Mouse (Mus musculus): ENCODE data around the gene Myl3. TPM values are rescaled to one million over a fixed set of nuclear protein-coding genes. Genes with fewer than 3 reads are reported as not detected.

Myl3 gene
- polyA plus RNA-seq, 1 experiment from 2014 or later: 3,771 TPM

DNA sequence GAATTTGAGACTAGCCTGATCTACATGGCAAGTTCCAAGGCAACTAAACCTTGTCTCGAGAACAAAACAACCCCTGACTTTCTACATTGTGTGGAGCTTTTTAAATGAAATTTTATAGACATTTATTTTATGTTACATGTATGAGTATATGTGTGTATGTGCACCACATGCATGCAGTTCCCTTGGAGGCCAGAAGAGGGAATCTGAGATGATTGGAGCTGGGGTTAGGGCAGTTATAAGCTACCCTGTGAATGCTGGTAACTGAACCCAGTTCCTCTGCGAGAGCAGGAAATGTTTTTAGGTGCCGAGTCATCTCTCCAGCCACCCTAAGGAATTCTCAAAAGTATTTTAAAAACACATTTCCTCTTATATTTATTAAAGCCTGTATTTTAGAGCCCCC, 46.5 kb downstream of the Myl3 start:
- WGBS: 74% methylated on average over 3 of the region's 3 CpGs
- H3K36me3 ChIP-seq: no peaks in the 10 kb centered on the region
- no peak overlapping the region for H3K4me3 ChIP-seq
- ATAC-seq (ENCODE audit: extremely low read depth, insufficient number of reproducible peaks, low FRiP score, low TSS enrichment): no peak
- H3K4me2 ChIP-seq: no peak overlapping the region
- no peak overlapping the region for H3K27ac ChIP-seq (replicated peaks)
- no peak overlapping the region for H3K9ac ChIP-seq
- H3K9me3 ChIP-seq: no peaks in the 10 kb centered on the region
- peaks cover 6% of the 10 kb centered on the region for H3K4me1 ChIP-seq
- no peaks in the 10 kb centered on the region for H3K27me3 ChIP-seq (replicated peaks)

DNA sequence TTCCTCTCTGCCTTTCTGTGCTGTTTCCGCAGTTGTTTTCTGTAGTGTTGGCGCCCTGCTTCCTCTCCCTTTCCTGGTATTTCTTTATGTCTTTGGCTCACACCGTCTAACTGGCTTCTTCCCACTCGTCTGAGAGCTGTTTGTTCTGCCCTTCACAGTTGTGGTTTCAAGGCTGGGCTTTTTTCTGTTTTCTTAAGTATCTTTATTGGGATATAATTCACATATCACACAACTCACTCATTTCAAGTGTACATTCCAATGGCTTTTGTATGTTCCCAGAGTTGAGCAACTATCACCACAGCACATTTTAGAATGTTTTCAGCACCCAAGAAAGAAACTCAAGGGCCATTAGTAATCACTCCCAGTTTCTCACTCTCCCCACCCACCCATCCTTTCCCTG, 48.8 kb downstream of the Myl3 start:
- Histone ChIP-seq H3K27ac (replicated peaks) (no peak overlapping the region), H3K9me3 (no peaks in the 10 kb centered on the region), H3K9ac (no peak overlapping the region), H3K4me2 (no peak overlapping the region), H3K4me1 (0 out of 2 replicates have a peak, but pooled peaks cover 3% of the 10 kb centered on the region), H3K27me3 (replicated peaks) (no peaks in the 10 kb centered on the region), H3K36me3 (no peaks in the 10 kb centered on the region), H3K4me3 (no peak overlapping the region)
- ATAC-seq (ENCODE audit: extremely low read depth, insufficient number of reproducible peaks, low FRiP score, low TSS enrichment): no peak
- 61% methylated on average over 4 of the region's 4 CpGs for WGBS

DNA sequence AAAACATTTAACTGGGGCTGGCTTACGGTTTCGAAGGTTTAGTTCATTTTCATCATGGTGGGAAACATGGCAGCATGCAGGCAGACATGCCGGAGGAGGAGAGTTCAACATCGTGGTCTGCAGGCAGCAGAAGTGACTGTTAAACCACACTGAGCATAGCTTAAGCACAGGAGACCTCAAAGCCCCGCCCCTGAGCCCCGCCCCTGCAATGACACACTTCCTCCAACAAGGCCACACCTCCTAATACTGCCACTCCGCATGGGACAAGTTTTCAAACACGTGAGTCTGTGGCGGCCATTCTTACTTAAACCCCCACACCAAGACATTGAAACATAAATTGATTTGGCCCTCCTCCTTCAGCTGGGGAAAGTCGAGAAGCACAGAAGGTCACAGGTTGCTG, 55.4 kb downstream of the Myl3 start:
- Histone ChIP-seq H3K36me3 (no peaks in the 10 kb centered on the region), H3K4me2 (no peak overlapping the region), H3K27me3 (replicated peaks) (no peaks in the 10 kb centered on the region), H3K4me1 (0 out of 2 replicates have a peak, but pooled peaks cover 4% of the 10 kb centered on the region), H3K4me3 (no peak overlapping the region), H3K9me3 (no peaks in the 10 kb centered on the region), H3K27ac (replicated peaks) (no peak overlapping the region), H3K9ac (no peak overlapping the region)
- 82% methylated on average over 10 of the region's 10 CpGs for WGBS
- ATAC-seq (ENCODE audit: extremely low read depth, insufficient number of reproducible peaks, low FRiP score, low TSS enrichment): no peak

DNA sequence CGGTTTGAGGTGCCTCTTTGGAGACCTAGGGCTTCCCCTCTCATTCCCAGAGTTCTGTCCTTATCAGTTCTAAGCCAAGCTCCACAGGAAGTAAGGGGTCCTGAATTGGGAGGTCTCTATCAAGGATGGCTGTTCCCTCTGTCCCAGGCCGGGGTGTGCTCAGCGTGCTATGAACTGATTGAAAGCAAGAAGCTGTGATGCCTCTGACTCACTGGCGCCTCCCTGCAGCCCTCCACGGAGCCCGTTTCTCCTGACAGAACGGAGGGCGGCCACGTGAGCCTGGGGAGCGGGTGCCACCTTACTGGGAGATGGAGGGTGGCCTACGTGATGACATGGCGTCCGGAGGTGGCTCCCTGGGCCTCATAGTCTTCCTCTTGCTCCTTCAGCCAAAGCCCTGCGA, 56.2 kb downstream of the Myl3 start, which contains the start of gene Prss42:
Gene Prss42, plus strand, starts transcription at position 301 of the 400 bp plus-strand sequence.
- Histone ChIP-seq H3K27me3 (replicated peaks) (no peaks in the 10 kb centered on the region), H3K9ac (no peak within 1 kb of the TSS), H3K36me3 (no peaks in the 10 kb centered on the region), H3K4me2 (no peak within 1 kb of the TSS), H3K27ac (replicated peaks) (no peak within 1 kb of the TSS), H3K4me3 (no peak within 1 kb of the TSS), H3K9me3 (no peaks in the 10 kb centered on the region), H3K4me1 (0 out of 2 replicates have a peak, but pooled peaks cover 4% of the 10 kb centered on the region)
- no peak for ATAC-seq (ENCODE audit: extremely low read depth, insufficient number of reproducible peaks, low FRiP score, low TSS enrichment)
- WGBS: 87% methylated on average over 14 of the region's 14 CpGs

DNA sequence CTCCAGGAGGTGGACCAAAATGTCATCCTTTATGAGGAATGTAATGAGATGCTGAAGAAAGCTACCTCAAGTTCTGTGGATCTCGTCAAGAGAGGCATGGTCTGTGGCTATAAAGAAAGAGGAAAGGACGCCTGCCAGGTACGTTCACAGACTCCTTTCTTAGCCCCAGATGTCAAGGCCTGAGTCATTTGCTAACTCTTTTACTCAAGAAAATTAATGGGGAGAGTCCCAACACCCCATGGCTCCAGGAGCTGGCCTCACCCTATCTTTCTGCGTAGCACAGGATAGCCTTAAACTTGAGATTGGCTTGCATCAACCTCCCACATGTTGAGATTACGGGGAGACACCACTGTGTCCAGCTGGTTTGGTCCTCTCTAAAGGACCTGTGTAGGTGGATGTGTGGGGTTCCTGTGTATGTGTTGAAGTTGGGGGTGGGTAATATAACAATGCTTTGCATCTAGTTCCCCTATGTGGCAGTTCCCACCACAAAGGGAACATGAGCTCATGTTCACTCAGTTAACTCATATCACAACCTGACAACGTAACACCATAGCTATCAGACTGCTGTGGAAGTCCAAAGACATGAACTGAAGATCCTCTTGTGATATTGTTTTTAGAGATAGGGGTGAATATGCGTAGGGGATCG, 59.3 kb downstream of the Myl3 start:
- Histone ChIP-seq H3K4me1 (0 out of 2 replicates have a peak, but pooled peaks cover under 1% of the 10 kb centered on the region), H3K36me3 (no peaks in the 10 kb centered on the region), H3K9ac (no peak overlapping the region), H3K27me3 (replicated peaks) (no peaks in the 10 kb centered on the region), H3K4me3 (no peak overlapping the region), H3K27ac (replicated peaks) (no peak overlapping the region), H3K9me3 (peaks cover 3% of the 10 kb centered on the region; the same call in 1 of the 2 replicates), H3K4me2 (no peak overlapping the region)
- no peak for ATAC-seq (ENCODE audit: extremely low read depth, insufficient number of reproducible peaks, low FRiP score, low TSS enrichment)
- 78% methylated on average over 8 of the region's 8 CpGs for WGBS

DNA sequence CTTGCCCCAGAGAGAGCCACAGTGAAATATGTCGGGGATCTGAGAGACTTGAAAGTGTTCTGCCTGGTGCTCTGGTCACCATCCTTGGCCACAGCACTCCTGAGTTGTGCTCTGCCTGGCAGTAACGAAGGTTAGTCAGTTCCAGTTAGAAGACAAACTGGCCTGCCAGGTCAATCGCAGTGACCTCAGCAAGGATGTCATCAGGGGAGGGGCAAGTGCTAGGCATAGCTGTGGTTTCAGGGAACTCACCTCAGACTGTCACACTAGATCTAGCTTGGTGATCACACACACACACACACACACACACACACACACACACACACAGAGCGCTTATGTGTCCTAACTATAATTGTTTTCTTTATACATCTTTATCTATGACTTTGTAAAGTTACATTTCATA, 61.6 kb downstream of the Myl3 start:
- no peak overlapping the region for H3K27ac ChIP-seq (replicated peaks)
- H3K27me3 ChIP-seq (replicated peaks): no peaks in the 10 kb centered on the region
- ATAC-seq (ENCODE audit: extremely low read depth, insufficient number of reproducible peaks, low FRiP score, low TSS enrichment): no peak
- no peaks in the 10 kb centered on the region for H3K36me3 ChIP-seq
- H3K9me3 ChIP-seq: peaks cover 3% of the 10 kb centered on the region; the same call in 1 of the 2 replicates
- 65% methylated on average over 4 of the region's 4 CpGs for WGBS
- no peaks in the 10 kb centered on the region for H3K4me1 ChIP-seq
- H3K4me3 ChIP-seq: no peak overlapping the region
- no peak overlapping the region for H3K9ac ChIP-seq
- no peak overlapping the region for H3K4me2 ChIP-seq

DNA sequence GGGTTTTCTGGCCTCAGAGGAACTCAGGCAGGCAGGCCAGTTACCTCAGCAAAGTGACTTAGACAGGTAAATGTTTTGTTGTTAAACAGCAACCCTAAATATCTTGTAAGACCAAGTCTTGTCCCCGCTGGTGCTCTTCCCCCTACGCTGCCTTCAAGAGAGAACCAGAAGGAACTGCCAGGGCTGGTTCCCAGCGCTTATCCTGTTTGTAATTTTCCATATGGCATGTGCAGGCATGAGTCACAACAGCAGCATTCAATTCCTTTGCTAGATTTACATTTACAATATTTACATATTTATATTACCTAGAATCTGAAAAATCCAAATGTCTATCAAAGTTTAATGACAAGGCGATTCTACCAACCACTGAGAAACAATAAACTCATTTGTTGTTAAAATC, 68.4 kb downstream of the Myl3 start:
- Histone ChIP-seq H3K4me2 (no peak overlapping the region), H3K4me1 (no peaks in the 10 kb centered on the region), H3K27me3 (replicated peaks) (peaks cover 13% of the 10 kb centered on the region), H3K9ac (no peak overlapping the region), H3K27ac (replicated peaks) (no peak overlapping the region), H3K9me3 (peaks cover 1% of the 10 kb centered on the region; the same call in 1 of the 2 replicates), H3K36me3 (no peaks in the 10 kb centered on the region), H3K4me3 (no peak overlapping the region)
- 67% methylated on average over 4 of the region's 4 CpGs for WGBS
- no peak for ATAC-seq (ENCODE audit: extremely low read depth, insufficient number of reproducible peaks, low FRiP score, low TSS enrichment)

DNA sequence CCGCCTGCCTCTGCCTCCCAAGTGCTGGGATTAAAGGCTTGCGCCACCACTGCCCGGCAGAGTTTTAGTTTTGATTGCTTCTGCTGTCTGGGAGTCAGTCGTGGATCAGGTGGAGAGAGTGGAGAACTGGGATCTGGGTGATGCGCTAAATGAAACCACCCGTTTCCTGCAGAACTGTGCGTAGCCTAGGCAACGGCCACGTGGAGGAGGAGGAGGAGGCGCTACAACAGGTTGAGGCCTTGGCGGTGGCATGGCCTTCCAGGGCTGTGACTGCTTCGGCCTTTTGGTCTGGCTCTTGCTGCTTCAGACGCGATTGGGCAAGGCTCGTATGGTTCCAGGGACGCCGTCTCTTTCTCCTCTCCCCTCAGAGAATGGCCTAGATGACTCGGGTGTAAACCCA, 72.1 kb downstream of the Myl3 start, which contains the start of gene Prss44:
Gene Prss44, plus strand, starts transcription at position 206 of the 400 bp plus-strand sequence.
- peaks cover 39% of the 10 kb centered on the region for H3K27me3 ChIP-seq (replicated peaks)
- no peaks in the 10 kb centered on the region for H3K36me3 ChIP-seq
- H3K4me2 ChIP-seq: no peak within 1 kb of the TSS
- H3K4me1 ChIP-seq: no peaks in the 10 kb centered on the region
- no peak within 1 kb of the TSS for H3K27ac ChIP-seq (replicated peaks)
- WGBS: 45% methylated on average over 18 of the region's 18 CpGs
- H3K4me3 ChIP-seq: no peak within 1 kb of the TSS
- H3K9me3 ChIP-seq: no peaks in the 10 kb centered on the region
- no peak for ATAC-seq (ENCODE audit: extremely low read depth, insufficient number of reproducible peaks, low FRiP score, low TSS enrichment)
- H3K9ac ChIP-seq: no peak within 1 kb of the TSS

Other genes with a start within 250 kb of the Myl3 start
- 19.1 and 20.7 TPM in 2 replicates for gene Setd2, start 209.3 kb upstream of the Myl3 start, polyA plus RNA-seq (2015; fragmentation: Nextera tagmentation; extraction: Ambion mirVana)
- 23.4 and 25.6 TPM in 2 replicates for gene Nradd, start 117.4 kb upstream of the Myl3 start, polyA plus RNA-seq (2015; fragmentation: Nextera tagmentation; extraction: Ambion mirVana)
- gene Nbeal2, start 87.7 kb upstream of the Myl3 start, polyA plus RNA-seq (2015; fragmentation: Nextera tagmentation; extraction: Ambion mirVana): 1.3 and 1.8 TPM in 2 replicates
- gene Ccdc12, start 85.4 kb upstream of the Myl3 start, polyA plus RNA-seq (2015; fragmentation: Nextera tagmentation; extraction: Ambion mirVana): 119 and 136 TPM in 2 replicates
- 31.2 and 33.3 TPM in 2 replicates for gene Pth1r, start 5.3 kb downstream of the Myl3 start, polyA plus RNA-seq (2015; fragmentation: Nextera tagmentation; extraction: Ambion mirVana)
- gene Prss42, start 56.3 kb downstream of the Myl3 start, polyA plus RNA-seq (2015; fragmentation: Nextera tagmentation; extraction: Ambion mirVana): 0.11 TPM in 1 of 2 replicates, not detected in the other
- gene Prss44, start 72.1 kb downstream of the Myl3 start, polyA plus RNA-seq (2015; fragmentation: Nextera tagmentation; extraction: Ambion mirVana): not detected in 2 replicates
- gene Prss43, start 84.8 kb downstream of the Myl3 start, polyA plus RNA-seq (2015; fragmentation: Nextera tagmentation; extraction: Ambion mirVana): not detected in 2 replicates
- not detected in 2 replicates for gene Prss45, start 92.7 kb downstream of the Myl3 start, polyA plus RNA-seq (2015; fragmentation: Nextera tagmentation; extraction: Ambion mirVana)
- gene Prss46, start 102.6 kb downstream of the Myl3 start, polyA plus RNA-seq (2015; fragmentation: Nextera tagmentation; extraction: Ambion mirVana): not detected in 2 replicates
- 0.13 and 0.56 TPM in 2 replicates for gene Prss50, start 116.1 kb downstream of the Myl3 start, polyA plus RNA-seq (2015; fragmentation: Nextera tagmentation; extraction: Ambion mirVana)
- gene Als2cl, start 138.0 kb downstream of the Myl3 start, polyA plus RNA-seq (2015; fragmentation: Nextera tagmentation; extraction: Ambion mirVana): 0.88 and 0.97 TPM in 2 replicates
- gene Tmie, start 138.3 kb downstream of the Myl3 start, polyA plus RNA-seq (2015; fragmentation: Nextera tagmentation; extraction: Ambion mirVana): 0.16 and 0.20 TPM in 2 replicates
- gene Fam240a, start 175.0 kb downstream of the Myl3 start, polyA plus RNA-seq (2015; fragmentation: Nextera tagmentation; extraction: Ambion mirVana): not detected in 2 replicates
- gene Tdgf1, start 204.3 kb downstream of the Myl3 start, polyA plus RNA-seq (2015; fragmentation: Nextera tagmentation; extraction: Ambion mirVana): not detected in 2 replicates
- gene Lrrc2, start 209.7 kb downstream of the Myl3 start, polyA plus RNA-seq (2015; fragmentation: Nextera tagmentation; extraction: Ambion mirVana): 2.3 and 2.6 TPM in 2 replicates
- 0.05 and 0.57 TPM in 2 replicates for gene Rtp3, start 248.7 kb downstream of the Myl3 start, polyA plus RNA-seq (2015; fragmentation: Nextera tagmentation; extraction: Ambion mirVana)

Data from heart, embryonic 13.5 days (tissue).